Mouse (Mus musculus) lung, postnatal 14 days (tissue): ENCODE measurements around the gene Atp2a2.

ENCODE experiments used
- DNase-seq: peaks from one replicate; pipeline ENCODE4 v3.0.0; 2021

Atp2a2 gene

DNA sequence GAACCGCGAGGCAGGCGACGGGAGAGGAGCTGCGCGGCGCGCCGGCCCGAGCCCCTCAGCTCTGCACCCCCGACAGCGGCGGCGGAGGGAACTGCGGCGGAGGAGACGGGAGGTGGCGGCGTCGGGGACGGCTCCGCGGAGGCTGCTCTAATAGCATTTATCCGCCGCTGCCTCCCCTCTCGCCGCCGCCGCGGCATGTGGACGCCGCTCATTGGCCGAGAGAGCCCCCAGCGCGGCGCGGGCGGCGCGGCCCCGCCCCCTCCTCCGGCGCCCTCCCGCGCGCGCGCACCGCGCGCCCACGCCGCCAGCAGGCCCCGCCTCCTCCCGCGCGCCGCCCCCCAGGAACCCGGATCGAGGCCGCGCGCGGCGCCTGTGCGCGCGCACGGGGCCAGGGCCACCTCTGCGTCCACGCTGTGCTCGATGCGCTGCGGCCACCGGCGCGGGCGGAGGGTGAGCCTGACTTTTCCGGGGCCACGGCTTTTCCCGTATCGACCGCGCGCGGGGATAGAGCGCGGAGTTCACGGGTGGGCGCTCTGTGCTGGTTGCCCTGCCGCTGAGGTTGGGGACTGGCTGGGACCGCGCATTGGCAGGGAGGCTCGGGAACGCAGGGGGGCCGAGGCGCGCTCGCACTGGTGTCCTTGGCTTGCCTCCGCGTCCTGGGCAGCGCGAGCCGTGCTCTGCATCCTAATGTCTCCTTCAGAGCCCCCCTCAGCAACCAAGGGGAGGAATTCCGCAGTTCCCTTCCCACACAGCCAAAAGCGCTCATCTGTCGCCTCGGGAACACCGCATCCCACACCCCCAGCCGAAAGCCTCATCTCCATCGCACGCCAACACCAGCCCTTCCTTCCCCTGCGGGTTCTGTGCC lies at the start of gene Atp2a2:
Gene Atp2a2 (minus strand): TSS at position 149 of the 865 bp plus-strand sequence.
- peak; percentile 93 for DNase-seq

GRCm38 (mm10) chr5:122550460-122550859 lies 48.4 kb upstream of the Atp2a2 start:
- no peak for DNase-seq

DNA sequence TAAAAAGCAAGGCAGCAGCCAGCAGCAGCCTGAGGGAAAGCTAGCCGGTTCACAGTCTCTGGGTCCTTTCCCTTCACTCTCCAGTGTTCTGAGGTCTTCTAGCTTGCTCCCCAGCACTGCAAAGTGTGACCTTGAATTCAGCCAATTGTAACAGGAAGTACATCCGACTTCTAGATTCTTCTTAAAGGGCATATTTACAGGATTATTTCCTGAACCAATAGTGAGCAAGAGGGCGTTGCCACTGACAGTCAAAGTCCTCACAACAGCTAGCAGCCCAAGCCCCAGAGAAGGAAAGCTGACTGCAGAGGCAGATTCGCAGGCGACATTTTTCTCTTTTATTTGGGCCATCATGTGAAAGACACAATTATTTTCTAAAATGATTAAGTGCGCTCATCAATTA lies 46.6 kb upstream of the Atp2a2 start:
- DNase-seq: peak; percentile 48

DNA sequence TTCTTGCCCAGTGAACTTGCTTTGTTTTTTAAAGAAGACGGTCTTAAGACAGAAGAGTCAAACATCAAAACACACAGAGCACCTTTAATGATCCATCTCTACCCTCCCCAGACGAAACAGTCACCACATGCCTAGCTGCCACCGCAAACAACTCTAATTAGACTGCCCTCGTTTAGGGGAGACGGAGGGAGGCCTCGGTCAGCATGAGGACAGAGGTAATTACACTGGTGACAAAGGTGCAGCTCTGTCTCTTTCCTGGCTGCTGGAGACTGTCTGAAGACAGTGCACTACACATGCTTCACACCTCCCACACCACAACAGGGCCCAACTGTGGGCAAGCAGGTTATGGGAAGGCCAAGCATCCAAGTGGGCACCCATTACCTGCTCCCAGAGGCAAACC lies 45.8 kb upstream of the Atp2a2 start:
- no peak for DNase-seq

GRCm38 (mm10) chr5:122547251-122547714 lies 45.3 kb upstream of the Atp2a2 start:
- DNase-seq: peak; percentile 64

DNA sequence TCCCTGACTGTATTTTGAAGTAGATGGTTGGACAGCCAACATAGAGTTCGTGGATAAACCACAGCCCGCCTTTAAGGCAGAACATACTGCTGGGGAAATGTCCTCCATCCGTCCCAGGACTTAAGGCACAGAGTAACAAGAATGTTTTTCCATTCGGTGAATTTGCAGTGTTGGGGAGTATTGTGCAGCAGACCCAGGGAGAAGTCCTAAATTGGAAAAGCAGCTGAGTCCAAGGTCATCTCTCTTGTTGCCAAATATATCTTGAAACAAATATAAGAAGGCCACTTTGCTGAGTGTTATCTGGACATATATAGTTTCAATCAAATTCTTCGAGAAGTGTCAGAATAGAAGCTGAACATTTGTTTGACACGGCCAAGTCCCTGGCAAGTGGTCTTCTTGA lies 41.4 kb upstream of the Atp2a2 start:
- DNase-seq: no peak

- no peak for DNase-seq
These were observed 39.8 kb upstream of the Atp2a2 start for GRCm38 (mm10) chr5:122541871-122542270.

GRCm38 (mm10) chr5:122538077-122538476 lies 36.1 kb upstream of the Atp2a2 start:
- no peak for DNase-seq

- DNase-seq: no peak
These were observed 35.6 kb upstream of the Atp2a2 start for GRCm38 (mm10) chr5:122537654-122538053.

GRCm38 (mm10) chr5:122533884-122534283 lies 31.9 kb upstream of the Atp2a2 start:
- no peak for DNase-seq

DNA sequence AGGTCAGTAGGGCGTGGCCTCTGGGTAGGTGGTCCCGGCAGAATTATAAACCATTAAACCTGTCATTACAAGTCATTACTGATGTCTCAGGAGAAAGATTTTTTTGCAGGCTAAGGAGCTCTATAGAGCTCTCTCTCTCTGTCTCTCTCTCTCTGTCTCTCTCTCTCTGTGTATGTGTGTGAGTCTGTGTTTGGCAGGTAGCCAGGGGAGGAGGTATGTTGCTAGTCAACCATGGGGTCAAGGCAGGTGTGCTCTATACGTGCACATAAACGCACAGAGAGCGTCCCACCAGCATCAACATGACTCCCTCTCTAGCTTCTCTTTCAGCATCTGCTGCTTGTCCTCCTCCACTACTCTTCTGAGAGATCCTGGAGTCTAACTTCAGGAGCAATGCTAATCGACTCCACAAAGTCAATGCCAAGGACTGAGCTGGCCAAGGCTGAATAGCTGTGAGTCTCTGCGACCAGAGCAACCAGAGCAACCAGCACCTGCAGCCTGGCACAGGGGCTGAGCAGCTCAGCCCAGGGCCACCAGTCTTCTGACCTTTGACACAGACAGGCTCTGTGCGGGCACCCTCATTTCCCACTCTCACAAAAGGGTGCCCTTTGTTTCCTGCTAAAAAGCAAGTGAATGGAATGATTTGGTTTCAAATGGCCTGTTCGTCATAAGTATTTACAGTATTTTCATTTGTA lies 28.0 kb upstream of the Atp2a2 start:
- no peak for DNase-seq

DNA sequence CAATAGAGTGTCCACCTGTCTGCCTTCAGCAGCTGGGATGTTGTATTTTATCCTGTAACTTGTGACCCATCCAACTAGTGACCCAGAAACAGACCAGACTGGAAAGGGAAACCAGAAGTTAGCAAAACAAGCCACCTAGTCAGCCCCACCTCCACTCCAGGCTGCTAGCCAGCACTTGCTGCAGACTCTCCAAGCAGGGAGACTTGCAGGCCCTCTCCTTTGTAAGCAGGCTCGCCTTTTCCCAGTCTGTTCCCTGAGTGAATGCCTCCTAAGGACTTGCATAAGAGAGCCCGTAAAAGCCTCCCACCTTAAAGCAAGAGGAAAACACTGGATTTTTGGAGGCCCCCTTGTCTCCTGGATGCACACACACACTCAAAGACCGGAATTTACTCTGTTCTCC lies 27.3 kb upstream of the Atp2a2 start:
- DNase-seq: peak; percentile 54

DNA sequence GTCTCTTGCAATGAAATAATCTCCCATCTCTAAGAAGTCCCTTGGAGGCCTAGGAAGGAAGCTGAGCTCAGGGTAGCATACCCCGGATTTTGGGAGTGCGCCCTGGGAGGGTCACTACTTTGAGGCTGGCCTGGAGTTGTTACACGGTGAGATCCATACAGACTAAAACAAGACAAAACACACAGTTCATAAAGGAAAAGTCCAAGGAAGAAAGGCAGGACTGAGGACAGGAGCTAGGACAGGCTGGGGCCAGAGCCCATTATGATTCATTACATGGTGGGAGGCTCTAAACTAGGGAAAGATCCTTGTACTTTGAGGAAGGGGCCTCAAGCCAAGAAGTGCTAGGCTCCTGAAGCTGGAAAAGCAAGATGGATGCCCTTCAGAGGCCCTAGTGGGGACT lies 26.6 kb upstream of the Atp2a2 start:
- no peak for DNase-seq

- DNase-seq: no peak
These were observed 25.7 kb upstream of the Atp2a2 start for GRCm38 (mm10) chr5:122527761-122528160.

DNA sequence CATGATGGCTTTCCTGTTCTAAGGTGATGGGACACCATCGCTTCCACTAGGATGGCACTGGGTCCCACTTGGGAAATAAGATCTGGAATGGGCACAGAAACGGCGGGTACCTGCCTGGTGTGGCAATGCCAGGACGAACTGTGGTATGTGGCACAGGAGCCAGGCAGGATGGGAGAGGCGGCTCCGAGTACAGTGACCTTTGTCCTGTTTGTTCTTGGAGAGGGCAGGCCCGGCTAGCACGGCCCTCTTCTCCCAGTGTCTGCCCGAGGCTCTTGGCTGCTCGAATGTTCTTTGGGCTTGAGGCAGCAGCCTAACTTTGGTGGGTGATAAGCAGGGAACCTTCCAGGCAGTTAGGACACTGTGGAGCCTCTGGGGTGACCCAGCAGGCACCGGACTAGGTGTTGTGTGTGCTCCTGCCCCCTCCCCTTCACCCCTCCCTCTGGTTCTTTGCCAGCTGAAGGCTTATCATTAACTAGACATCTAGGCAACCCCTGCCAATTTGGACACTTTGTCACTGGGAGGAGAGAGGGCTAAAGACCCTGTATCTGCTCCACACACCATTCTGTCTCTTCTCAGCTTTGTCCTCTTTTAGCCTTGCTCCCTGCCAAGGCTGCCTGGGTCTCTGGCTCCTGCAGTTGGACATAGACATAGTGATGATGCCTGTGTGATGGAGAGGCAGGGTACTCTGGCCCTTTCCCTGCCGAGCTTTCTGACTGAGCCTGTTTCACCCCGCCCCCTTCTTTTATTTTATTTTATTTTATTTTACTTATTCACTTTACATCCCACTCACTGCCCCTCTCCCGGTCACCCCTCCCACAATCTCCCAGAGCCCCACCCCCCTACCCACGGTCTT lies 25.1 kb upstream of the Atp2a2 start:
- peak; percentile 34 for DNase-seq

GRCm38 (mm10) chr5:122526405-122526804 lies 24.4 kb upstream of the Atp2a2 start:
- DNase-seq: no peak

GRCm38 (mm10) chr5:122525238-122525931 lies 23.4 kb upstream of the Atp2a2 start:
- peak; percentile 31 for DNase-seq

- no peak for DNase-seq
These were observed 22.8 kb upstream of the Atp2a2 start for GRCm38 (mm10) chr5:122524854-122525237.

DNA sequence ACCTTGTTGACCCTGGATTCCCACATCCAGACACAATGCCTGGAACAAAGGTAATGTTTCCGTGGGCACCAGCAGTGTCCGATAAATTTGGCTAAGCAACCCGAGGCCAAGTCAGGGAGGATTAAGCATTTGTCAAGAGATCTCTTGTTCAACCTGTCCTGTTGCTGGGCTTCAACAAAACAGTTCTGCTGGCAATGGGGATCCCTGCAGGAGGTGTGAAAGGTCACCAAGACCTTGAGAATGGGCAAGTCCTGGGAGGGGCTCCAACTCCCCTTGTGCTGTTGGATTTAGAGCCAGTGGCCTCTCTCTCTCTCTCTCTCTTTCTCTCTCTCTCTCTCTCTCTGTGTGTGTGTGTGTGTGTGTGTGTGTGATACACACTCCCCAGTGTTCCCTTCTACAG lies 22.2 kb upstream of the Atp2a2 start:
- no peak for DNase-seq

GRCm38 (mm10) chr5:122521130-122521473 lies 19.1 kb upstream of the Atp2a2 start:
- DNase-seq: no peak

DNA sequence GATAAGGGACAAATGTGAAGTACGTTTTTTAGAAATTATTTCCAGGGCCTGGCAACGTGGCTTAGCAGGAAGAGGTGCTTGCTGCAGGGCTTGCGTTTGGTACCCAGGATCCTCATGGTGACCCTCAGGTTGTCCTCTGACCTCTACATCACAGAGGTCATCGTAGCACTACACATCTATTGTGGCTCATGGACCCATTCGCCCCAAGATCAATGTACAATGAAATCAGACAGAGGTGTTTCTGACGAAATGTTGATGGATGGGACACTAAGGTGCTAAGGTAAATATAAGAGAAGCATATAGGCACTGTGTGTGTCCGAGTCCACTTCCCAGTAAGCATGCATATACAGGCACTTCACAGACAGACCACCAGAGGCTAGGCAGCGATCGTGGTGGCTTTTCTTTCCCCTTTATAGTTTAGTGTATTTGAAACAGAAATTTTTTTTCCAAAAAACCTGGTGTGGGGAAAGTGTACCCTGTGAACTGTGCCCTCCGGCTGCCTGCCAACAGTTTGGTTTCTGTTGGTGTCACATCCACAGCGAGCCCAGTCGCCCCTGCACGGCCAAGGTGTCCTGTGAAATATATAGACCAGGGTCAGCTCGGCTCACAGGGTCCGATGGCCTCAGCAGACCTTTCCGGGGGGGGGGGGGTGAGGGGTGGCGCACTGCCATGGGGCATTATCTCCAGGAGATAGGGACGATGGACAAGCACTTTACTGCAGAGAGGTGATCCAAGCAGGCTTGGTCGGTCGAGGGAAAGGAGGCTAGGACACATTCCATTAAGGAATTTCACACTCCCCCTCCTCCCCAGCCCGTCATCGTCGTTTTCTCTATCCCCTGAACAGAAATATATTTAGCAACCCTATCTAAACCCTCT lies 18.5 kb upstream of the Atp2a2 start:
- no peak for DNase-seq
